Comparison of ENCODE assay signal across 8 mouse cellular contexts in the genomic region with DNA sequence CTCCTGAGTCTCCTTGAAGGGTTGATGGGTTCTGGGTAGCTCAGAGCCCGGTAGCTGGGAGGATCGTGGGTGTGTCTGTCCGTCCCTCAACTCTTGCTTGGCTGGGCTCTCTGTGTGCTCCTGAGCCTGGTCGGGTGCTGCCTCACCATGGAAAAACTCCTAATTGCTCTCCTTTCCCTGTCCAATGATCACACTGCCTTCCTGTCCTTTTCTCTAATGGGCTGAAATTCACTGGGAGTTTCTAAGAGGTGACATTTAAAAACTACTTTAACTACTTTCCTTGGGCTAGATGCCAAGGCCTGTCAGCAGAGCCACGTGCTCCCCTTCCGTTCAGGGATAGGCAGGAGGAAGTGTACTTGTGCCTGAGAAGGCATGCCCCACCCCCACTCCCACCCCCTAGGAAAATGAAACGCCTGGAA. TPM values are rescaled to one million over a fixed set of nuclear protein-coding genes. Genes with fewer than 3 reads are reported as not detected.
DNase-seq lines count a peak whose midpoint lies in the region; ATAC-seq lines count a peak whose summit lies in the region.

No protein-coding gene starts in this region.

- H3K9ac ChIP-seq in intestine, embryonic 14.5 days (ENCODE audit: low read length): no peak overlapping the region
- no peak overlapping the region for H3K9ac ChIP-seq in stomach, embryonic 15.5 days

- peak; percentile 50 for DNase-seq in thymus, postnatal 4 days
- no peak for DNase-seq in thymus, adult 18-20 months
- DNase-seq in gastrocnemius, postnatal 10 days: peak; percentile 32
- DNase-seq in intestine, embryonic 14.5 days (ENCODE audit: low spot score): no peak
- DNase-seq in lung, adult 18-20 months: peak; percentile 85 to 90
- no peak for DNase-seq in frontal cortex, postnatal 10 days (ENCODE audit: low spot score in 2 of 2)
- DNase-seq in B cell, adult 2 months: no peak

- H3K4me3 ChIP-seq in intestine, embryonic 14.5 days (ENCODE audit: low read depth, low read length): peak overlapping the region; percentile 51
- peak overlapping the region; percentile 59 for H3K4me3 ChIP-seq in stomach, embryonic 15.5 days (replicated peaks)

- no peaks in the 10 kb centered on the region for H3K36me3 ChIP-seq in intestine, embryonic 14.5 days (ENCODE audit: control insufficient read depth, insufficient read depth, low read length)
- H3K36me3 ChIP-seq in stomach, embryonic 15.5 days: no peaks in the 10 kb centered on the region

- H3K27ac ChIP-seq in intestine, embryonic 14.5 days (ENCODE audit: low read depth): no peak overlapping the region
- peak overlapping the region; percentile 82 for H3K27ac ChIP-seq in stomach, embryonic 15.5 days

- peak overlapping the region; percentile 98 for H3K4me2 ChIP-seq in intestine, embryonic 14.5 days (ENCODE audit: low read length)
- H3K4me2 ChIP-seq in stomach, embryonic 15.5 days: peak overlapping the region; percentile 99

- WGBS in intestine, embryonic 14.5 days: 4% methylated on average over 7 of the region's 7 CpGs
- WGBS in stomach, embryonic 15.5 days: 7% methylated on average over 7 of the region's 7 CpGs

- peaks cover 19% of the 10 kb centered on the region for H3K4me1 ChIP-seq in intestine, embryonic 14.5 days (replicated peaks; ENCODE audit: control insufficient read depth, insufficient read depth, low read length)
- H3K4me1 ChIP-seq in stomach, embryonic 15.5 days: peaks cover 26% of the 10 kb centered on the region

- peaks cover 14% of the 10 kb centered on the region for H3K27me3 ChIP-seq in intestine, embryonic 14.5 days (replicated peaks; ENCODE audit: control insufficient read depth, insufficient read depth, low read length)
- H3K27me3 ChIP-seq in stomach, embryonic 15.5 days (replicated peaks): 0 out of 2 replicates have a peak, but pooled peaks cover 4% of the 10 kb centered on the region

- H3K9me3 ChIP-seq in intestine, embryonic 14.5 days (ENCODE audit: control insufficient read depth, low read length): no peaks in the 10 kb centered on the region
- no peaks in the 10 kb centered on the region for H3K9me3 ChIP-seq in stomach, embryonic 15.5 days

- ATAC-seq in intestine, embryonic 14.5 days (replicated peaks; ENCODE audit: low FRiP score, low TSS enrichment, low read depth): no peak
- ATAC-seq in stomach, embryonic 15.5 days (ENCODE audit: insufficient read depth, low FRiP score, low read depth): peak; percentile 44

RNA-seq across cellular contexts. Expression of a gene that starts 10.9 kb away (rescaled TPM):
- total RNA-seq in gastrocnemius, postnatal 10 days (2021): 1 to 10 TPM; 2.4 to 2.6 TPM
- 14.7 and 14.8 TPM in 2 replicates for polyA plus RNA-seq in intestine, embryonic 14.5 days (2014; fragmentation: Nextera tagmentation; extraction: Ambion mirVana)
- polyA plus RNA-seq in stomach, embryonic 15.5 days (2015; fragmentation: Nextera tagmentation; extraction: Ambion mirVana): 12.7 and 14.9 TPM in 2 replicates

RNA-seq across cellular contexts. Expression of a gene that starts 20.3 kb away (rescaled TPM):
- total RNA-seq in gastrocnemius, postnatal 10 days (2021): 1 to 10 TPM; 8.5 to 9.1 TPM
- polyA plus RNA-seq in intestine, embryonic 14.5 days (2014; fragmentation: Nextera tagmentation; extraction: Ambion mirVana): 0.80 and 1.2 TPM in 2 replicates
- 1.6 and 2.1 TPM in 2 replicates for polyA plus RNA-seq in stomach, embryonic 15.5 days (2015; fragmentation: Nextera tagmentation; extraction: Ambion mirVana)

Comparison
In these comparisons a context has a peak if more than half of its experiments do, and no peak if none do; other contexts are left out.
1. DNase-seq: peak in thymus, postnatal 4 days (single experiment), gastrocnemius, postnatal 10 days (single experiment) and lung, adult 18-20 months (2 of 2); none in thymus, adult 18-20 months (0 of 2), intestine, embryonic 14.5 days (single experiment), frontal cortex, postnatal 10 days (0 of 2) and B cell, adult 2 months (0 of 2).